Mouse (Mus musculus): Measurements from ENCODE around the gene Naga. TPM values are rescaled to one million over a fixed set of nuclear protein-coding genes. Genes with fewer than 3 reads are reported as not detected.
A peak's percentile ranks its signal among the peaks of the same experiment; 100 is the strongest.

The Naga gene
- polyA plus RNA-seq, 1 experiment from 2014 or later: 123 TPM

DNA sequence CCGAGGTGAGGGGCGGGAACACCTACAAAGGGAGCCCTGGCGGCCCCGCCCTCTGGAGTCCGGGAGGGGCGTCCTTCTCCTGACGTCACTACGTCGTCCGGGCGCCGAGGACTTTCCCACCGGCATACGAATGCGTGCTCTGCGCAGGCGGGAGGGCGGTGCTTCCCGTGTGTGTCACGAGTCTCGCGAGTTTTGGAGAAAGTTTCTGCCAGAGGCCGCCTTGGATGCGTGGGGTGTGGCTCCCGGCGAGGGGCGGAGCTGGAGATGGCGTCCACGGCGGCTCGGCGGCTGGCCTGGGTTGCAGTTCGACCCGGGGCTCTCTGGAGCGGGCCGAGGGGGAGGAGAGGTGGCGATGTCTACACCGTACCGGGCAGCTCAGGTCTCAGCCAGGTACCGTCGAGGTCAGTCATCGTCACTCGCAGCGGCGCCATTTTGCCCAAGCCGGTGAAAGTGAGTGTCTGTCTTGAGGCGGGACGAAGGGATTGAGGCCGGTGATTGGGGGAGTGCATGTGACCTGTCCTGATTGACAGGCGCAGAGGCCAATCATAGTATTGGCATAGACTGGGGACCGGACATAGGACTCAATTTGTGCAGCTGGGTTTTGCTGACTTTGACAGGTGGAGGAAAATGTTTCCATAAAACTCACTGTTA, 7.2 kb upstream of the Naga start:
- no peak for TF ChIP-seq CTCF (IDR thresholded peaks at IDR 0.05)
- ATAC-seq (peak; percentile 91), DNase-seq (ENCODE audit: low read depth, low spot score) (peak; percentile 89)
- in situ Hi-C loops (cut with MboI; ENCODE audit: low pct_unique_long_range_greater_than_20kb): no loop called here
- ChIA-PET CTCF (interaction anchor here (1.0 to 1.8 kb wide), 3 partner anchors 75 to 84 kb away, joined by 3 to 6 read pairs (median 3); no protein-coding TSS in a partner anchor), POLR2A (interaction anchor here (1.0 kb wide), 1 partner anchor 13 kb away, joined by 3 read pairs; no protein-coding TSS in a partner anchor)
- no peaks in the 10 kb centered on the region for H3K27me3 ChIP-seq

DNA sequence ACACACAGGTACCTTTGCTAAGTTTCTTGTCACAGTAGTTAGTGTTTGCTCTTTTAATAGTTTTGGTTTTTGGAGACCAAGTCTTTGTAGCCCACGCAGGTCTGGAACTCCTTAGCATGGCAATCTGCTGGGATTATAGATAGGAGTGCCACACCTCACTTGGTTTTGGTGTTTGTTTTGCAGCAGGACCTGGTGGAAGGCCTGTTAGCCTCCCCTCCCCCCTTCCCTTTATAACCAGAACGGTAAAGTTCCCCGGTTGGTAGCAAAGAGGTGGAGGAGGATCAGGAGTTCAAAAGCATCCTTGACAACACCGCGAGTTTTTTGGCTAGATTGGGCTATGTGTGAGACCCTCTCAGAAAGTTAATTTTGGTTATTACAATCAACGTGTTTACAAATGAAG, 6.2 kb upstream of the Naga start:
- ATAC-seq (no peak), DNase-seq (ENCODE audit: low read depth, low spot score) (no peak)
- no peak for TF ChIP-seq CTCF (IDR thresholded peaks at IDR 0.05)
- ChIA-PET POLR2A (interaction anchor here (1.0 kb wide), 2 partner anchors 9 to 12 kb away, joined by 3 read pairs; no protein-coding TSS in a partner anchor), CTCF (interaction anchor here (1.0 to 1.8 kb wide), 2 partner anchors 74 to 79 kb away, joined by 3 to 6 read pairs; no protein-coding TSS in a partner anchor)
- no peaks in the 10 kb centered on the region for H3K27me3 ChIP-seq
- in situ Hi-C loops (cut with MboI; ENCODE audit: low pct_unique_long_range_greater_than_20kb): no loop called here

DNA sequence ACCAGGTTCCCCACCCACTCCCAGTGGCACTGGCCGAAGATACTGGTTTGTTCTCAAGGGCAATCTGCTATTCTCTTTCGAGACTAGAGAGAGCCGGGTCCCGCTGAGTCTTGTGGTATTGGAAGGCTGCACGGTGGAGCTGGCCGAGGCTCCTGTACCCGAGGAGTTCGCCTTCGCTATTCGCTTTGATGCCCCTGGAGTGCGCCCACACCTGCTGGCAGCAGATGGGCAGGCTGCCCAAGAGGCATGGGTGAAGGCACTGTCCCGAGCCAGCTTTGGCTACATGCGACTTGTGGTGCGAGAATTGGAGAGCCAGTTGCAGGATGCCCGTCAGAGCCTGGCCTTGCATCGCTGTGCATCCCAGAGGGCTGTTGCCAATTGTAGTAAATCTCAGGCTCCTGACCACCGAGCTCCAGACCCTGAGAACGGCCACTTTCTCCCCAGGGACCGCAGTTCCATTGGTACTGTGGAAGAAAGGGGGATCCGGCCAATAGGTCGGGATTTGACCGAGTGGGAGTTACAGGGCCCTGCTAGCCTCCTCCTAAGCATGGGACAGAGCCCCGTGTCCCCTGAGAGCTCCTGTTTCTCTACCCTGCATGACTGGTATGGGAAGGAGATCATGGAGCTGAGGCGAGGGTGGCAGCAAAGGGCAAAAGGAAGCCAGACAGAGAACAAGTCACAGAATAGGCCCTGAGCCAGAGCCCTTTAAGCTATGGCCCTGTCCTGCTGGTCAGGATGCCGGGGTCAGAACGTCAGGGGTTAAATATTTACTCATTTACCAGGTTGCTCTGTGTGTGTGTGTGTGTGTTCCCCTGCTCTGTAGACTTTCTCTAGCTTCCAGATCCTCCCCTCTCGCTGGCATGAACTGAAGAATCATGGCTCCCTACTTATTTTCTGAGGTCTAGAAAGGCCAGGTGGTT, 4.9 kb upstream of the Naga start:
- no peak for TF ChIP-seq CTCF (IDR thresholded peaks at IDR 0.05)
- CTCF ChIA-PET: no interaction called here
- no peaks in the 10 kb centered on the region for H3K27me3 ChIP-seq
- in situ Hi-C loops (cut with MboI; ENCODE audit: low pct_unique_long_range_greater_than_20kb): no loop called here
- ATAC-seq: no peak
- DNase-seq (ENCODE audit: low read depth, low spot score): no peak
- POLR2A ChIA-PET: no interaction called here

DNA sequence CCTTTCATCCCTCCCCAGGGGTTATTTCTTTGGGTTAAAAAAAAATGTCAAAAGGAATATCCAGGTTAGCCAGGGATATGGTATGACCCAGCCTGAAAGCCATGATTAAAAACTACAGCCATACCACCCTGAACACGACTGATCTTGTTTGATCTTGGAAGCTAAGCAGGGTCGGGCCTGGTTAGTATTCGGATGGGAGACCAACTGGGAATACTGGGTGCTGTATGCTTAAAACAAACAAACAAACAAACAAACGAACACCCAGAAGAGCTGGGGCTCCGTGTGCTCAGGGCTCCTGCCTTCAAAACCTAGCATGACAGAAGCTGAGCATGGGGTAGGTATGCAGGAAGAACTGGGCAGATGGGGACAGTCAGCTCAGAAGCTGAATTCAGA, 3.8 kb upstream of the Naga start:
- ATAC-seq: no peak
- in situ Hi-C loops (cut with MboI; ENCODE audit: low pct_unique_long_range_greater_than_20kb): no loop called here
- no peak for DNase-seq (ENCODE audit: low read depth, low spot score)
- ChIA-PET CTCF (no interaction called here), POLR2A (no interaction called here)
- H3K27me3 ChIP-seq: no peaks in the 10 kb centered on the region
- no peak for TF ChIP-seq CTCF (IDR thresholded peaks at IDR 0.05)

DNA sequence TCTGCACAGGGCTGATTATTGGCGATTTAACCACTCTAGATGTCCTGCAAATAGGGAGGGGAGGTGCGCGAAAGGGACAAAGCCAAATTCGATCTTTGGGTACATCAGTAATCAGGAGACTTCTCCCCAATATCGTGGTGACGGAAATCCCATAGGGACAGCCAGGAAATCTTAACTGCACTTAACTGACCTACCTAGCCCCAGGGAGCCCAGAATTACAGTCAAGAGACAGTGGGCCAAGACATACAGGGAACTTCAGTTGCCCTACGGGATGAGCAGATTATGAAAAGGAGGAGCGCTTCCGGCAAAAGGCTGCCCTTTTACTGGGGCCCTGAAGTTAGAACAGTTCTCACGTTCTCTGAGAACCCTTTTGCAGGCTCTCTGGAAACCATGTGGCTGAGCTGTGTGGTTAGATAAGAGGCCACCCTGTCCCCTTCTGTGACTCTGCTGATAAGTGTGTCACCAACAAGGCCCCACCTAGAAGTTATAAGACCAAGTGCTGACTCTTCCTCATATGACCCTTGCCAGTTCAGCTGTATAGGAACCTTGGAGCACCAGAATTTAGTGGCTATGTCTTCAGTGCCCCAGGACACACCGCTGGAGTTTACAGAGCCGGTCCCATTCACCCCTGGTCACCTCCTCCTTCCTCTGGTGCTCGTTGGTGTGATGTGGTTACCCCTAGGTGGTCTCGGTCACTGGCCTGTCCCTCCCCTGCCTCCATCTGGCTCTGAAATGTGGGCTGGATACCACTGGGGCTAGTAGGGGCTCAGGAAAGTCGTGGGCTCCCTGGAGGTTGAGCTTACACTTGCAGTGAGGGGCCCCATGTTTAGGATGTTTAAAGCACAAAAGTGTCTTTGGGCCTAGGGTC, 3.2 kb upstream of the Naga start:
- DNase-seq (ENCODE audit: low read depth, low spot score): no peak
- no peak for ATAC-seq
- in situ Hi-C loops (cut with MboI; ENCODE audit: low pct_unique_long_range_greater_than_20kb): no loop called here
- H3K27me3 ChIP-seq: no peaks in the 10 kb centered on the region
- ChIA-PET CTCF (no interaction called here), POLR2A (no interaction called here)
- no peak for TF ChIP-seq CTCF (IDR thresholded peaks at IDR 0.05)

DNA sequence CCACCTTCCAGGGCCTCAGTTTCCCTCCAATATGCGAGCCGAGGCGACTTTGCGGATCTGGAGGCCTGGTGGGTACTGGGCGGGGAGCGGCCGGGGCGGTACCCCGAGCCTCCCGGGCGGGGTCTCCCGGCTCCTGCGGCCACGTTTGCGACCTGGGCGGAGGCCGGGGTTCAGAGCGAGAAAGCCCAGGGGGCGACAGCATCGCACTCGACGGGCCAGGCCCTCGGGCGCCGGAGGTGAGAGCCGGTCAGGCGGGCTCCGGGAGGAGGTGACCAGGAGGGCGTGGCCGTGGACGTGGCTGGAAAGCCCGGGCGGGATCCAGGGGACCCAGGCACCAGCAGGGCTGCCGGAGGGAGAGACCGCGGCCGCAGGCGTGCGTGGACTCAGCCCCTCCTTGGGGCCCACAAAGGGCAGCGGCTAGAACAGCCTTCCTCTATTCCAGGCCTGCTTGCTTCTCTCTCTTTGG, 2.3 kb upstream of the Naga start:
- ChIA-PET CTCF (no interaction called here), POLR2A (no interaction called here)
- no peak for TF ChIP-seq CTCF (IDR thresholded peaks at IDR 0.05)
- DNase-seq (ENCODE audit: low read depth, low spot score): no peak
- in situ Hi-C loops (cut with MboI; ENCODE audit: low pct_unique_long_range_greater_than_20kb): no loop called here
- no peaks in the 10 kb centered on the region for H3K27me3 ChIP-seq
- ATAC-seq: no peak

DNA sequence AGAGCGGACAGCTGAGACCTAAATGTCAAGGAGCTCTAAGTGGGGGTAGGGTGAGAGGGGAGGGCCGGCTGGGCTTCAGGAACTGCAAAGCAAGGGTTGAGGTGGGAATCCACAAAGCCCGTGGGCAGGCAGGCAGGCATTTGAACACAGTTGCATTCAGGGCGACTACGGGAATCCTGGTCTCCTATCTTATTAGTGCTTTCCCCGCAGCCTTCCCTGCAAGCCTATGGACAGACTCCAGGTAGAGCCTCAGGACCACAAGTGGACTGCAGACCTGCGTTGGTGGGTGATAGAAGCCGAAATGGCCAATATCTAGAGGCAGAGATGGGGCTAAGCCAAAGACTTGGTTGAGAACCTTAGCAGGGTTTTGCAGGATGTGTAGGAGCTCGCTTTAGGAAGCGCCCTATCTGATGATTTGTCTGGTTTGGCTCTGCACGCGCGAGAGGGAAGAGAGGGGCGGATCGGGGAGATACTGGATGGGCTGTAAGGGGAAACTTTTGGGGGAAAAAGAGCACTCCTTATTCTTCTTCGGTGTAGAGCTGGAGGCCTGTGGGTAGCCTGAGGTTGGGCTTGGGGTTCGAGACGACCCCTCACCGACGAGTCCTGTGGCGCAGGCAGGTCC, 1.8 kb upstream of the Naga start:
- ChIA-PET POLR2A (interaction anchor here (1.4 kb wide), 1 partner anchor 36 kb away, joined by 3 read pairs; no protein-coding TSS in a partner anchor), CTCF (no interaction called here)
- ATAC-seq (no peak), DNase-seq (ENCODE audit: low read depth, low spot score) (no peak)
- no peak for TF ChIP-seq CTCF (IDR thresholded peaks at IDR 0.05)
- no peaks in the 10 kb centered on the region for H3K27me3 ChIP-seq
- in situ Hi-C loops (cut with MboI; ENCODE audit: low pct_unique_long_range_greater_than_20kb): no loop called here

DNA sequence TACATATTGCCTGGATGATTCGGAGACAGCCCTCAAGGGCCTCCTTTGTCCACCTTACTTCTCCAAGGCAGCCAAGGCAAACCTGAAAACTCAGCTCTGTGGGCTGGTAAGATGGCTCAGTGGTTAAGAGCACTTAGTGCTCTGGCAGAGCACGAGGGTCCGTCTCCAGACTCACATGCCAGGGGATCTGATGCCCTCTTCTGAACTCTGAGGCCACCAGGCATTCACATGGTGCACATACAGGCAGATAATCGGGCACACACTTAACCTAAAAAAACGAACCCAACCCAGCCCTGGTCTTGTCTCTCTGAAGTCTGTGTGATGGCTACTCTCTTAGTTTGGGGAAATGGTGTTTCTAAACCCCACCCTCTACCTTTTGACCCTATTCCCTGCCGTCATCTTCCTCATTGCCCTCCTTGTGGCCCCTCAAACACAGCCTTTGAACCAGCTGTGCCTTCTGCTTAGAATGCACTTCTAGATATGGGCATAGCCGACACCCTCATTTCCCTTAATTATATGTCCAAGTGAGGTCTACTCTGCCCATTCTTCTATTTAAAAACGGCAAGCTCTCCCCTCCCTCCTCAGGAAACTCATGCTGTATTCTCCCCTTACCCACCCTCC, 1.0 kb upstream of the Naga start:
- ChIA-PET CTCF (interaction anchor here (1.8 kb wide), 1 partner anchor 14 kb away, joined by 5 read pairs; the partner anchor contains the start of gene Ndufa6), POLR2A (interaction anchor here (1.4 kb wide), 1 partner anchor 35 kb away, joined by 3 read pairs; no protein-coding TSS in a partner anchor)
- DNase-seq (ENCODE audit: low read depth, low spot score): no peak
- H3K27me3 ChIP-seq: no peaks in the 10 kb centered on the region
- no peak for TF ChIP-seq CTCF (IDR thresholded peaks at IDR 0.05)
- in situ Hi-C loops (cut with MboI; ENCODE audit: low pct_unique_long_range_greater_than_20kb): no loop called here
- no peak for ATAC-seq

DNA sequence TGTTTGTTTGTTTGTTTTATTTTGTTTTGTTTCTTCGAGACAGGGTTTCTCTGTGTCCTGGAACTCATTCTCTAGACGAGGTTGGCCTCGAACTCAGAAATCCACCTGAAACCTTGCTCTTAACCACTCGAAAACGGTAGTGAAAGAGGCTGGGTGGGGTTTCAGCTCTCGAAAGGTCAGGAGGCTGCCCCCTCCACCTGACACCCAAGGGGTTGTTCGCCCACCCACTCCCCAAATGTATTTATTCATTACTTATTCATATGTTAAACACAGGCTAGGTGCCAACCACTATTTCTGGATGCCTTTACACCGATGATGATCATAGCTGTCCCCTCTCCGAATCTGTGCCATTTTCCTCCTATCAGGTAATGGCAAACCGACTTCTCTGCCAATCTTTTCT, 425 bp upstream of the Naga start:
- no peaks in the 10 kb centered on the region for H3K27me3 ChIP-seq
- DNase-seq (ENCODE audit: low read depth, low spot score) (no peak), ATAC-seq (no peak)
- ChIA-PET POLR2A (interaction anchor here (0.8 to 1.5 kb wide), 3 partner anchors 34 to 57 kb away, joined by 3 to 9 read pairs (median 3); no protein-coding TSS in a partner anchor), CTCF (interaction anchor here (1.5 to 1.8 kb wide), 2 partner anchors 15 kb away, joined by 5 to 6 read pairs; partner anchors contain the start of gene Ndufa6)
- no peak for TF ChIP-seq CTCF (IDR thresholded peaks at IDR 0.05)
- in situ Hi-C loops (cut with MboI; ENCODE audit: low pct_unique_long_range_greater_than_20kb): no loop called here
